Mouse (Mus musculus) myocyte (in vitro differentiated cells): ENCODE measurements around the gene Il34. TPM values are rescaled to one million over a fixed set of nuclear protein-coding genes. Genes with fewer than 3 reads are reported as not detected.
A peak's percentile ranks its signal among the peaks of the same experiment; 100 is the strongest.

ENCODE experiments used
- H3K27me3 ChIP-seq: one replicate; pipeline ENCODE4 v1.6.1; 2011; ENCODE audit not compliant: control insufficient read depth, insufficient read depth, insufficient read length
- H3K36me3 ChIP-seq: one replicate; pipeline ENCODE4 v1.6.1; 2011; ENCODE audit not compliant: control insufficient read depth, insufficient read depth
- H3K4me2 ChIP-seq: one replicate; pipeline ENCODE4 v1.6.1; 2011; ENCODE audit warnings: low read depth, control low read depth
- H3K4me3 ChIP-seq: one replicate; pipeline ENCODE4 v1.5.1; 2011; ENCODE audit warnings: mild to moderate bottlenecking, control low read depth, moderate library complexity
- H3K79me2 ChIP-seq: one replicate; pipeline ENCODE4 v1.6.1; 2011; ENCODE audit not compliant: control insufficient read depth, insufficient read depth
- H3ac ChIP-seq: one replicate; pipeline ENCODE4 v1.6.1; 2011; ENCODE audit not compliant: control insufficient read depth, insufficient read length
- CEBPB ChIP-seq: IDR thresholded peaks from 2 replicates; pipeline ENCODE4 v1.6.1; 2011; ENCODE audit warnings: mild to moderate bottlenecking, moderate library complexity; ENCODE audit not compliant: poor library complexity, insufficient read depth, severe bottlenecking
- E2F4 ChIP-seq: IDR thresholded peaks from one replicate; pipeline ENCODE4 v1.6.1; 2011; ENCODE audit warnings: mild to moderate bottlenecking, control low read depth, moderate library complexity; ENCODE audit not compliant: insufficient read depth
- MAX ChIP-seq: IDR thresholded peaks from one replicate; pipeline ENCODE4 v1.6.1; 2011; ENCODE audit warnings: low read depth, mild to moderate bottlenecking, control low read depth
- MYOD1 ChIP-seq, 3 experiments: IDR thresholded peaks; one replicate each; pipeline ENCODE4 v1.6.1; 2011; ENCODE audit warnings: control low read depth in 2 of 3, low read depth in 2 of 3, mild to moderate bottlenecking in 2 of 3, moderate library complexity in 1 of 3; ENCODE audit not compliant: insufficient read length in 2 of 3, control insufficient read depth in 1 of 3
- MYOG ChIP-seq, 3 experiments: IDR thresholded peaks; one replicate each; pipeline ENCODE4 v1.6.1; 2011; ENCODE audit warnings: control low read depth in 2 of 3, low read depth in 2 of 3, mild to moderate bottlenecking in 2 of 3; ENCODE audit not compliant: insufficient read length in 2 of 3, control insufficient read depth in 1 of 3, insufficient read depth in 1 of 3
- POLR2A ChIP-seq: IDR thresholded peaks from one replicate; pipeline ENCODE4 v1.6.1; 2011; ENCODE audit warnings: low read depth, mild to moderate bottlenecking, control low read depth, moderate library complexity; ENCODE audit not compliant: insufficient read length
- POLR2AphosphoS2 ChIP-seq: IDR thresholded peaks from one replicate; pipeline ENCODE4 v1.6.1; 2011; ENCODE audit warnings: low read depth, control low read depth; ENCODE audit not compliant: insufficient read length
- REST ChIP-seq: IDR thresholded peaks from one replicate; pipeline ENCODE4 v1.6.1; 2011; ENCODE audit warnings: mild to moderate bottlenecking, control low read depth, moderate library complexity; ENCODE audit not compliant: insufficient read depth, insufficient read length
- SRF ChIP-seq: IDR thresholded peaks from one replicate; pipeline ENCODE4 v1.6.1; 2011; ENCODE audit warnings: low read depth; ENCODE audit not compliant: control insufficient read depth, insufficient read length
- TCF12 ChIP-seq: IDR thresholded peaks from one replicate; pipeline ENCODE4 v1.6.1; 2011; ENCODE audit warnings: mild to moderate bottlenecking, control low read depth; ENCODE audit not compliant: poor library complexity, insufficient read depth, severe bottlenecking
- TCF3 ChIP-seq: IDR thresholded peaks from one replicate; pipeline ENCODE4 v1.6.1; 2011; ENCODE audit warnings: low read depth, control low read depth; ENCODE audit not compliant: insufficient read length
- USF1 ChIP-seq: IDR thresholded peaks from one replicate; pipeline ENCODE4 v1.6.1; 2011; ENCODE audit warnings: low read depth, mild to moderate bottlenecking, control low read depth, moderate library complexity
- polyA plus RNA-seq: library from polyadenylated mRNA; unstranded; fragments of >200 nt; fragmentation: generic; extraction: Trizol; gene quantifications from one replicate; pipeline ENCODE4 v1.2.1, GENCODE M21; 2012; ENCODE audit warnings: missing spikeins

Il34 gene
- polyA plus RNA-seq, 1 experiment, result 13.4 TPM

DNA sequence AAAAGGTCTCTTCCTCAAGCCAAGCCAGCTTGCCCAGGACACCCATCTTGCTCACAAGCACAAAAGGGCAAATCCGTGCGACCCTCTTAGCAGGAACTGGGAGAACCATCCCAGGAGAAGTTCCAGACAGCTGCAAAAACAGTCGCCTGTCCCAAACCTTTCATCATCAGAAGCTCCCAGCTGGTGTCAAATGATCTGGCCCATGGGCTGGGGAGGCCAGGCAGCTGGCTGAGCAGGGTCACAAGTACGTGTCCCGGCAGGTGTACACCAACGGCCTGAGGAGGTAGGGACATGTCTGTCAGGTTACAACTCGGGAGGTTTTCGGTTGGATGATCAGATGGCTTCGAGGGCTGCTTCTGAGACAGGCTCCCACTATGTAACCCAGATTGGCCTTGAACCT is 59.1 kb downstream of the Il34 start:
- H3ac ChIP-seq, result no peak overlapping the region
- TF ChIP-seq MAX (no peak), TCF12 (peak; percentile 88), TCF3 (peak; percentile 77), MYOG (IDR thresholded peaks at IDR 0.05; ENCODE audit: control insufficient read depth in 1 of 3, insufficient read depth in 1 of 3, insufficient read length in 2 of 3, low read depth in 2 of 3) (peak; percentile 66 to 98 (median 97)), MYOD1 (IDR thresholded peaks at IDR 0.05; ENCODE audit: control insufficient read depth in 1 of 3, insufficient read length in 2 of 3, low read depth in 2 of 3) (peak in 2 of 3 experiments; percentile 89 to 97)
- H3K79me2 ChIP-seq, result no peaks in the 10 kb centered on the region
- H3K27me3 ChIP-seq, result no peaks in the 10 kb centered on the region
- no peak overlapping the region for H3K4me3 ChIP-seq
- no peak overlapping the region for H3K4me2 ChIP-seq
- H3K36me3 ChIP-seq, result no peaks in the 10 kb centered on the region

DNA sequence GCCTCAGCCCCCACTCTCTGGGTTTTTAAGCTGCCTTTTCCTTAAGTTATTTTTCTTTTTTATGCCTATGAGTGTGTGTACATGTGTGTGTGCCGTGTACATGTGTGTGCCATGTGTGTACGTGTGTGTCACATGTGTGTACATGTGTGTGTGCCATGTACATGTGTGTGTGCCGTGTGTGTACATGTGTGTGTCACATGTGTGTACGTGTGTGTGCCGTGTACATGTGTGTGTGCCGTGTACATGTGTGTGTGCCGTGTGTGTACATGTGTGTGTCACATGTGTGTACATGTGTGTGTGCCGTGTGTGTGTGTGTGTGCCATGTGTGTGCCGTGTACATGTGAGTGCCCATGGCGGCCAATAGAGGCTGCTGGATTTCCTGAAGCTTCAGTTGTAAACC is 60.6 kb downstream of the Il34 start:
- H3K27me3 ChIP-seq, result no peaks in the 10 kb centered on the region
- H3K4me3 ChIP-seq, result no peak overlapping the region
- TF ChIP-seq POLR2A, result peak; percentile 52
- TF ChIP-seq USF1, result no peak
- TF ChIP-seq MYOD1 (IDR thresholded peaks at IDR 0.05; ENCODE audit: control insufficient read depth in 1 of 3, insufficient read length in 2 of 3, low read depth in 2 of 3), result no peak
- peak; percentile 4 for TF ChIP-seq REST
- TF ChIP-seq CEBPB, result peak; percentile 14; the same call in 1 of the 2 replicates
- TF ChIP-seq MAX, result no peak
- peak in 1 of 3 experiments; percentile 25 for TF ChIP-seq MYOG (IDR thresholded peaks at IDR 0.05; ENCODE audit: control insufficient read depth in 1 of 3, insufficient read depth in 1 of 3, insufficient read length in 2 of 3, low read depth in 2 of 3)
- TF ChIP-seq SRF, result peak; percentile 31
- no peak for TF ChIP-seq E2F4
- TF ChIP-seq POLR2AphosphoS2, result peak; percentile 87

DNA sequence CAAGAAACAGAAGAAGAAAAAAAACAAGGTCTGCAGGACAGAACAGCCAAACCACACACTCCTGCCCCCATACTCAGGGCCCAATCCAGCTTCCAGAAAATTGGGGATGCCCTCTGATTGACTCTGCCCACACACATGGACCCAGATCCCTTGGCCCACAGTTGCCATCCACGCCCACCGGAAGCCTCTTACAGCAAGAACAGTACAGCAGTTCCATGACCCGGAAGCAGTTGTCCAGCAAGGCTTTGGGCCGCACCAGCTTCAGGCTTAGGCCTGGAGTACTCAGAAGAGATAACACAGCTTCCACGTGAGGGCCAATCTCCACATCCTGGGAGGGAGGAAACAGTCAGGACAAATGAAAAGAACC is 63.3 kb downstream of the Il34 start:
- no peak overlapping the region for H3ac ChIP-seq
- no peak overlapping the region for H3K4me2 ChIP-seq
- no peaks in the 10 kb centered on the region for H3K36me3 ChIP-seq
- no peaks in the 10 kb centered on the region for H3K27me3 ChIP-seq
- no peak for TF ChIP-seq USF1
- TF ChIP-seq POLR2AphosphoS2, result peak; percentile 72
- H3K79me2 ChIP-seq, result no peaks in the 10 kb centered on the region
- H3K4me3 ChIP-seq, result no peak overlapping the region

More for the DNA sequence above, 60.6 kb downstream of the Il34 start:
- Histone ChIP-seq H3K79me2 (no peaks in the 10 kb centered on the region), H3ac (peak overlapping the region; percentile 34), H3K36me3 (no peaks in the 10 kb centered on the region), H3K4me2 (no peak overlapping the region)

DNA sequence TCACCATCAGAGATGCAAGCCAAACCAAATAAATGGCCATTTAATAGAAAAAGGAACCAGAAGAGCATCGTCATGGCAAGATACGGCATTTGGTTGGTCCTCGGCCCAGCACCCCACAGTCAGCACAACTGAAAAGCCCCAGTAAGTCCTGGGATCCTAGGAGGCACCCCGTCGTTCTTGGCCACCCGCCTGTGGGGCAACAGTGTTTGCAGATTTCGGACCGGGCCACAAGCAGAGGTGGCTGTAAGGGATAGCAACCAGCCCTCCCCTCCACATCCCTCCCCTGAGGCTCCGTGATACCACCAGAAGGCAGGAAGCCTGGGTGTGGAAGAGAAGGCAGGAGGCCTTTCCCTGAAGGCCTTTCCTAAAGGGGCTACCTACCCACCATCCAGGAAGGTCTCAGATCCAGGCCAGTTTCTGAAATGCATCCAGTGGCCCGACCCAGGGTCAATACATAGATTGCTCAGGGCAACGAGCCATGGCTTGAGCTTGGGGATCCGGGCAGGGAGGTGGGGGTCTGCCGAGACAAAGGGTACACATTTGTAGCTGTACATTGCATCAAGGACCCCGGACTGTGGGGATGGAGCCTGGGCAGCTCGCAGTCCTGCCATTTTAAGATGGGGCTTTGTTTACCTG is 63.8 kb downstream of the Il34 start:
- Histone ChIP-seq H3K4me3 (no peak overlapping the region), H3K4me2 (no peak overlapping the region), H3K79me2 (no peaks in the 10 kb centered on the region), H3K27me3 (no peaks in the 10 kb centered on the region), H3K36me3 (peaks cover under 1% of the 10 kb centered on the region), H3ac (no peak overlapping the region)
- no peak for TF ChIP-seq USF1
- no peak for TF ChIP-seq CEBPB
- no peak for TF ChIP-seq MYOG (IDR thresholded peaks at IDR 0.05; ENCODE audit: control insufficient read depth in 1 of 3, insufficient read depth in 1 of 3, insufficient read length in 2 of 3, low read depth in 2 of 3)
- TF ChIP-seq SRF, result no peak
- peak; percentile 66 for TF ChIP-seq POLR2AphosphoS2

DNA sequence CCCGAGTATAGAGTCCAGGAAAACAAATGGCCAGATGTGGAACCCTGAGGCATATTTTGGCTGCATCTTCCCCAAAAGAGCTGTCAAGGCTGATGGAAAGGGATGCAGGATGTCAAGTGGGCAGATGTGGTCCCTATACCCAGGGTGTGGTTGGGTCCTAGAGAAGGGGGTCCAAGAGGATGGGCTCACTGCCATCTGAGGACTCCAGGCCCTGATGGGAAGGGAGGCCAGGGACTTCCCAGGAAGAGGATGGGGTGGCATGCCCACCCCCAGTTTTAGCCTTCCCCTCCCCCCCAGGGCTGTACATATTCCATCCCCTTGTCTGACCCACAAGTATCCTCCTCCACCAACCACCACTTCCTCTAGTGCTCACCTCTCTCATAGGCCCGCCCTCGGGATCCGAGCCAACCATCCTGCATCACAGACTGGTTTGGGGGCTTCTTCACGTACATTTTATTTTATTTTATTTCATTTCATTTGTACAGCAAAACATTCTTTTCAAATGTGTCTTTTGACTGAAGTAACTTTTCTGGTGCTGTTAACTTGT is 65.0 kb downstream of the Il34 start:
- no peak overlapping the region for H3K4me3 ChIP-seq
- no peak overlapping the region for H3ac ChIP-seq
- H3K27me3 ChIP-seq, result no peaks in the 10 kb centered on the region
- no peak overlapping the region for H3K4me2 ChIP-seq
- H3K79me2 ChIP-seq, result no peaks in the 10 kb centered on the region
- H3K36me3 ChIP-seq, result peaks cover 13% of the 10 kb centered on the region
- TF ChIP-seq POLR2AphosphoS2 (peak; percentile 90), MYOG (IDR thresholded peaks at IDR 0.05; ENCODE audit: control insufficient read depth in 1 of 3, insufficient read depth in 1 of 3, insufficient read length in 2 of 3, low read depth in 2 of 3) (no peak), TCF12 (no peak), CEBPB (no peak), MAX (no peak), REST (no peak), POLR2A (no peak), E2F4 (no peak), SRF (no peak)
